Mouse (Mus musculus) lung, postnatal 0 days (tissue): ENCODE results near the gene Nrcam.

Source experiments
- CTCF ChIP-seq: IDR thresholded peaks from 2 replicates; pipeline ENCODE4 v1.5.1; 2016; ENCODE audit warnings: antibody characterized with exemption, mild to moderate bottlenecking
- EP300 ChIP-seq: IDR thresholded peaks from 2 replicates; pipeline ENCODE4 v1.6.1; 2016; ENCODE audit warnings: antibody characterized with exemption, mild to moderate bottlenecking, control low read depth

GRCm38 (mm10) chr12:44602269-44602957, 273.7 kb downstream of the Nrcam start:
- TF ChIP-seq CTCF (no peak), EP300 (no peak)
